Mouse (Mus musculus) midbrain, postnatal 0 days (tissue): ENCODE data around the gene Pde4a. TPM values are rescaled to one million over a fixed set of nuclear protein-coding genes. Genes with fewer than 3 reads are reported as not detected.

Source experiments
- ATAC-seq: fragments of 200-750 bp; cut with Nextera tagmentation; 2 replicates; pipeline ENCODE4 v1.8.0; 2017; ENCODE audit warnings: moderate number of reproducible peaks, mild to moderate bottlenecking, moderate TSS enrichment, moderate library complexity; ENCODE audit not compliant: low FRiP score
- DNase-seq: peaks from one replicate; pipeline ENCODE4 v3.0.0-alpha.2; 2015; ENCODE audit warnings: low spot score
- H3K27ac ChIP-seq: fragments of 300-500 bp; sonication (generic); 2 replicates; pipeline ENCODE4 v1.5.1; 2014; ENCODE audit warnings: low read depth, mild to moderate bottlenecking, low read length, mixed read lengths
- H3K27me3 ChIP-seq: fragments of 300-500 bp; sonication (generic); 2 replicates; pipeline ENCODE4 v1.6.1; 2014; ENCODE audit warnings: low read length, control low read depth, mixed read lengths; ENCODE audit not compliant: insufficient read depth
- H3K36me3 ChIP-seq: fragments of 300-500 bp; sonication (generic); 2 replicates; pipeline ENCODE4 v1.6.1; 2014; ENCODE audit warnings: low read length, control low read depth, mixed read lengths; ENCODE audit not compliant: insufficient read depth
- H3K4me1 ChIP-seq: fragments of 300-500 bp; sonication (generic); 2 replicates; pipeline ENCODE4 v1.6.1; 2014; ENCODE audit warnings: mild to moderate bottlenecking, control low read depth, antibody characterized with exemption, low read length, mixed read lengths; ENCODE audit not compliant: insufficient read depth
- H3K4me2 ChIP-seq: fragments of 300-500 bp; sonication (generic); 2 replicates; pipeline ENCODE4 v1.6.1; 2014; ENCODE audit warnings: low read depth, mild to moderate bottlenecking, low read length, mixed read lengths; ENCODE audit not compliant: poor library complexity, severe bottlenecking
- H3K4me3 ChIP-seq: fragments of 300-500 bp; sonication (generic); 2 replicates; pipeline ENCODE4 v1.5.1; 2014; ENCODE audit warnings: low read depth, mild to moderate bottlenecking, low read length, moderate library complexity
- H3K9ac ChIP-seq: fragments of 300-500 bp; sonication (generic); replicated peaks from 2 replicates; pipeline ENCODE4 v1.6.1; 2014; ENCODE audit warnings: mild to moderate bottlenecking, low read length, moderate library complexity, mixed read lengths; ENCODE audit not compliant: poor library complexity, severe bottlenecking
- H3K9me3 ChIP-seq: fragments of 300-500 bp; sonication (generic); 2 replicates; pipeline ENCODE4 v1.6.1; 2016; ENCODE audit warnings: low read length, control low read depth
- CTCF ChIP-seq: IDR thresholded peaks from 2 replicates; pipeline ENCODE4 v1.5.1; 2016; ENCODE audit warnings: antibody characterized with exemption, mild to moderate bottlenecking
- WGBS: fragments of 180-500 bp; shearing (Covaris S2); extraction: QIAGEN DNeasy Blood & Tissue Kit; methylation state at CpG from one replicate; pipeline ENCODE4 v1.1.7; 2014; 5-methylcytosine and 5-hydroxymethylcytosine counted together
- polyA plus RNA-seq: library from polyadenylated mRNA; unstranded; fragments of >200 nt; fragmentation: Nextera tagmentation; extraction: Ambion mirVana; gene quantifications from 2 replicates; pipeline ENCODE4 v1.2.1, GENCODE M21; 2015
- total RNA-seq: library from RNA; depleted of rRNA; stranded (reverse); fragments of >200 nt; gene quantifications from 2 replicates; pipeline ENCODE4 v1.2.3, GENCODE M21; 2014

Gene Pde4a
- total and polyA plus RNA-seq, 2 experiments from 2014 or later, result 46.5 to 59.8 TPM

DNA sequence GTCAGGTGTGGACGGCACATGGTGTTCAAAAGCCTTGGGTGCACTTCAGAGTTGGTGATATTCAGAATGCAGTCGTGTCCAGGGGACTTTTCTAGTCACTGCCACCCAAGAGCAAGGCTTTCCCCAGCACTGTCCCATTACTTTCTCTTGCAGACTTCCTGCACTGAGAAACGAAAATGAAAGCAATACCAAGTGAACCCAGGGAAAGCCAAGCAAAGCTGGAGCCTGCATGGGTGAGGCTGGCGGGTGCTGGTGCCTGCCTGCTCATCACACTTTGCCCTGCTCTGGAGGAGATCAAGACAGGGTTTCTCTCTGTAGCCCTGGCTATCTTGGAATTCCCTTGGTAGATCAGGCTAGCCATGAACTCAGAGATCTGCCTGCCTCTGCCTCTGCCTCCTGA, 69.8 kb downstream of the Pde4a start:
- H3K4me3 ChIP-seq, result no peak overlapping the region
- no peak for TF ChIP-seq CTCF
- DNase-seq, result no peak
- H3K4me1 ChIP-seq, result peaks cover 6% of the 10 kb centered on the region
- no peak overlapping the region for H3K9ac ChIP-seq
- no peak for ATAC-seq
- H3K27ac ChIP-seq, result no peak overlapping the region
- 90% methylated on average over 4 of the region's 4 CpGs for WGBS
- no peak overlapping the region for H3K4me2 ChIP-seq
- no peaks in the 10 kb centered on the region for H3K9me3 ChIP-seq
- H3K27me3 ChIP-seq, result no peaks in the 10 kb centered on the region
- H3K36me3 ChIP-seq, result peaks cover 27% of the 10 kb centered on the region

DNA sequence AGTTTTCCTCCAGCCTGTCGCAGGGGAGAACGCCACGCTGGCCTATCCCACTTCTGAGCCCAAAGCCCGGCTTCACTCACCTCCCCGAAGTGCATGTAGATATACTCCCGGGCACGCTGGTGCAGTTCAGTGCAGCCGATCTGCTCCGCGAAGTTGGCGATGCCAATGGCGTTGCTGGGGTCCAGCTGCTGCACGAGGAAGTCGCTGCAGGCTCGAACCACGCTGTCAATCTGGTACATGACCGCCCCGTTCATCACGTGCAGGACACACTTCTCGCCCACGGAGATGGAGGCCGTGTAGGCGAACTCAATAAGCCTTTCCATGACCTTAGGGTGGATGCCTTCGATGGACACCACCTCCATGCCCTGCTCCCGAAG, 71.5 kb downstream of the Pde4a start:
- Histone ChIP-seq H3K9me3 (no peaks in the 10 kb centered on the region), H3K27ac (no peak overlapping the region), H3K4me3 (peak overlapping the region; percentile 78; the same call in 1 of the 2 replicates), H3K36me3 (peaks cover 19% of the 10 kb centered on the region), H3K4me1 (peaks cover 6% of the 10 kb centered on the region), H3K9ac (0 out of 2 replicates have a peak overlapping the region, but pooled peaks have one; percentile 86), H3K4me2 (peak overlapping the region; percentile 68), H3K27me3 (no peaks in the 10 kb centered on the region; the same call in 1 of the 2 replicates)
- DNase-seq (no peak), ATAC-seq (no peak)
- no peak for TF ChIP-seq CTCF
- 84% methylated on average over 25 of the region's 25 CpGs for WGBS

DNA sequence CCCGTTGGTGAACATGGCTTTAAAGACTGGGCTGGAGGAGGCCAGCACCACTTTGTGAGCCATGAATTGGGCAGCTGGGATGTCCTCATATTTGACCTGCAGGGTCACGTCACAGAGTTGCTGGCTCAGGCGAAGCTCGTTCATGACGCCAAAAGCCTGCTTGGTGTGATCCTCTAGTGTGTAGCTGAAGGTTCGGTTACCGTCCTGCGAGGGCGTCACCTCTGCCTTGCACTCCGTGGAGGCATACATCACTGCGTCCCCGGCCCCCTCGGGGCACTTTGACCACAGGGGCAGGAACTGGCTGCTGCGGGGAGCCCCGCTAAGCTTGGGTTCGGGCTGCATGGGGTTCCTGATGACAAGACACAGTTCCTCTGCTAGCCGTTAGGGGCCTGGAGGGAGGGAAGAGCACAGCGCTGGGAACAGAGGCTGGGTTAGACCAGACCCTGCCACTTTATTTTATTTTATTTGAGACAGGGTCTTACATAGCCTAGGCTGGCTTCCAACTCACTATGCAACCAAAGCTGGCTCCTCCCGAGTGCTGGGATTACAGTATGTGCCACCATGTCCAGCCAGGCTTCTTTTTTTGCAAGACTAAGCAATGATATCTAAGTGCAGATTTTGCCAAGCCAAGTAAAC, 72.0 kb downstream of the Pde4a start:
- Histone ChIP-seq H3K9ac (peak overlapping the region; percentile 86), H3K27ac (peak overlapping the region; percentile 82), H3K36me3 (peaks cover 16% of the 10 kb centered on the region), H3K27me3 (no peaks in the 10 kb centered on the region; the same call in 1 of the 2 replicates), H3K4me3 (peak overlapping the region; percentile 78), H3K9me3 (no peaks in the 10 kb centered on the region), H3K4me2 (peak overlapping the region; percentile 68), H3K4me1 (peaks cover 6% of the 10 kb centered on the region)
- ATAC-seq (peak; percentile 39), DNase-seq (peak; percentile 48)
- WGBS, result 17% methylated on average over 19 of the region's 19 CpGs
- peak; percentile 57 for TF ChIP-seq CTCF

DNA sequence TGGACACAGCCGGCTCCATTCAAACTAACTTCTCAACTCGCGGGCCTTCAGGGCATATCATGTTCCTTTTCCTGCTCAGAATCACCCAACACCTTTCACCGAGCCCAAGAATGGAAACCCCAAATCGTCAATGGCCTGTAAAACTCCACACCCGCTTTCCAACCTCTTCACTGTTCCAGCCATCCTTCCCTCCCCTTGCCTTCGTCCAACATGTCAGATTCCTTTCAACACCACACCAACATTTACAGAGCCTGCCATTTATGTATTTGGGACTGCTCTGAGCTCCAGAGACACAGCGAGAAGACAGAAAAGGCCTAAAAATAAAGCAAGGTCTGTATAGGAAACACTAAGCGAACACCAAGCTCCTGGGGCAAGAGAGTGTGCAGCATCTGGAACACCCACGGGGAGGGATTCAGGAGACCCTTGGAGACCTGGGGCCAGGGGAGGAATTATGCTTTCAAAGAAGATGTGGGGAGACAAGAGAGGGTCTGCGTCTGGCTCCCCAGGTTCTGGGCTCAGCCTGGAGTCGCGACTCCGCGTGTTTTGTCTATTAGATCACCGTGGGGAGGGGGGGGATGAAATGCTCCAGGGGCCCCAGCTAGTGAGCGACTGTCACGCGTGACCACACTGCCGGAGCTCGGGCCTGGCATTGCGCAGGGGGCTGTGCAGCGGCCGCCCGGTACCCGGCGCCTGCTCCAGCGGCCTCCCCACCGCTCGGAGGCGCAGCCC, 72.7 kb downstream of the Pde4a start:
- DNase-seq (no peak), ATAC-seq (peak; percentile 44)
- Histone ChIP-seq H3K9ac (peak overlapping the region; percentile 86), H3K9me3 (no peaks in the 10 kb centered on the region), H3K4me1 (peaks cover 6% of the 10 kb centered on the region), H3K36me3 (peaks cover 13% of the 10 kb centered on the region), H3K4me2 (peak overlapping the region; percentile 68), H3K4me3 (peak overlapping the region; percentile 78), H3K27ac (peak overlapping the region; percentile 82), H3K27me3 (peaks cover 5% of the 10 kb centered on the region)
- no peak for TF ChIP-seq CTCF
- WGBS, result 3% methylated on average over 21 of the region's 31 CpGs

DNA sequence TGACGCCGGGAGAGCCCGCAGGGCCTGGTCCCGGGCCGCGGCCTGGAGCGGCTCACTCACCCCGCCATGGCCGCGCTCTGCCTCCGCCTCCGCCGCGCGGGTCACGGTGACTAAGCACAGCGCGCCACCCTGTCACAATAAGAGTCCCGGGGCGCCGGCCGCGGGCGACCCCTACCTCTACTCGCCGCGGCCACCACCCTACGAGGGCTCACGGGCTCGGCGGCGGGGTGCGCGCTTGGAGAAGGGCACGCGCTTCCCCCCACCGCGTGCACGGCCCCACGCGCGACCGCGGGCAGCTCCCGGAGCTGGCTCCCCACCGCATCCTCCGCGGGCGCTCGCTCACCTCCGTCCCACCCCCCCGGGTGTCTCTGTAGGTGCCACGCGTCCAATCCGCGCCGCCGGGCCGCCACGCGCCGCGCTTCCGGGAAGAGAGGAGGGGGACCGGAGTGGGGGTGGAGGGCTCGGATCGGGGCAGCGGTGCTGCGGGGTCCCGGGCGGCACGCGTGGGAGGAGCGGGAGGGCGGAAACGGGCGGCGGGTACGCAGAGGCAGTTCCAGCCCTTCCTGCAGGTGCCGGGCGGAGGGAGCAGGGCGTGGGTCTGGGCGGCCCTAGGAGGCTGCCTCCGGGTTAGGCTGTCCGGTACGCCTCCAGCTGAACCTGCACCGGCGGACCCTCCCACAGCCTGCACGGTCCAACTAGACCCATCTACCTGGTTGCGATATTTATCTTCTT, 73.4 kb downstream of the Pde4a start, which contains the start of gene Keap1:
Gene Keap1, minus strand, starts transcription at position 629 of the 732 bp plus-strand sequence.
- under 1% methylated on average over 66 of the region's 90 CpGs for WGBS
- peaks cover 7% of the 10 kb centered on the region; the same call in 1 of the 2 replicates for H3K36me3 ChIP-seq
- H3K9me3 ChIP-seq, result no peaks in the 10 kb centered on the region
- H3K9ac ChIP-seq, result peak within 1 kb of the TSS; percentile 86
- peaks cover 6% of the 10 kb centered on the region for H3K4me1 ChIP-seq
- ATAC-seq (peak; percentile 73), DNase-seq (peak; percentile 83)
- peak within 1 kb of the TSS; percentile 68 for H3K4me2 ChIP-seq
- no peak for TF ChIP-seq CTCF
- H3K27ac ChIP-seq, result peak within 1 kb of the TSS; percentile 82
- peaks cover 13% of the 10 kb centered on the region for H3K27me3 ChIP-seq
- peak within 1 kb of the TSS; percentile 78 for H3K4me3 ChIP-seq
